Mouse (Mus musculus): Measurements from ENCODE around the gene Dyx1c1.

- no peak for TF ChIP-seq CTCF (IDR thresholded peaks at IDR 0.05; ENCODE audit: insufficient read depth, low read length)
- TF ChIP-seq POLR2A (IDR thresholded peaks at IDR 0.05; ENCODE audit: borderline replicate concordance, extremely low read depth, low read depth, low read length), result no peak
Observed at GRCm38 (mm10) chr9:73000487-73000886, 41.9 kb downstream of the Dyx1c1 start.

Measured in lung, adult 2 months (tissue).